Mouse (Mus musculus) urinary bladder, postnatal 4 days (tissue): ENCODE data around the gene Msi1.
A peak's percentile ranks its signal among the peaks of the same experiment; 100 is the strongest.
"Not testable (repeated sequence)": the region's sequence is repeated elsewhere in the genome, so short reads cannot be mapped to it uniquely, and the experiment has no call there.

Experiments
- DNase-seq, 2 experiments: peaks; one replicate each; pipeline ENCODE4 v3.0.0; 2021 to 2022; ENCODE audit warnings: low spot score in 2 of 2

The Msi1 gene

GRCm38 (mm10) chr5:115489699-115490637, 60.6 kb downstream of the Msi1 start:
- DNase-seq = peak; percentile 82

- DNase-seq = no peak
Observed at GRCm38 (mm10) chr5:115490638-115491000, 61.2 kb downstream of the Msi1 start.

GRCm38 (mm10) chr5:115491076-115491475, 61.7 kb downstream of the Msi1 start:
- DNase-seq = no peak

- DNase-seq = peak in 1 of 2 experiments; percentile 76
Observed at GRCm38 (mm10) chr5:115491771-115492322, 62.4 kb downstream of the Msi1 start.

- DNase-seq = no peak
Observed at GRCm38 (mm10) chr5:115492711-115493335, 63.4 kb downstream of the Msi1 start.

- DNase-seq = no peak
Observed at GRCm38 (mm10) chr5:115493441-115493840, 64.0 kb downstream of the Msi1 start.

GRCm38 (mm10) chr5:115495618-115496017, 66.2 kb downstream of the Msi1 start:
- not testable (repeated sequence) for DNase-seq

GRCm38 (mm10) chr5:115497033-115497432, 67.6 kb downstream of the Msi1 start:
- DNase-seq = no peak

GRCm38 (mm10) chr5:115498307-115499240, 69.2 kb downstream of the Msi1 start:
- no peak for DNase-seq

- no peak for DNase-seq
Observed at GRCm38 (mm10) chr5:115500383-115500935, 71.1 kb downstream of the Msi1 start.

- no peak for DNase-seq
Observed at GRCm38 (mm10) chr5:115503035-115503434, 73.6 kb downstream of the Msi1 start.
